Mouse (Mus musculus) hindbrain, embryonic 10.5 days (tissue): Measurements from ENCODE around the gene Nmnat3. TPM values are rescaled to one million over a fixed set of nuclear protein-coding genes. Genes with fewer than 3 reads are reported as not detected.

Experiments used
- DNase-seq: peaks from one replicate; pipeline ENCODE4 v3.0.0-alpha.2; 2017; ENCODE audit warnings: low spot score
- H3K27ac ChIP-seq: fragments of 300-500 bp; sonication (generic); 2 replicates; pipeline ENCODE4 v1.5.1; 2016; ENCODE audit warnings: mild to moderate bottlenecking, moderate library complexity
- H3K27me3 ChIP-seq: fragments of 300-500 bp; sonication (generic); 2 replicates; pipeline ENCODE4 v1.6.1; 2016; ENCODE audit warnings: mild to moderate bottlenecking; ENCODE audit not compliant: poor library complexity, insufficient read depth, severe bottlenecking
- H3K36me3 ChIP-seq: fragments of 300-500 bp; sonication (generic); 2 replicates; pipeline ENCODE4 v1.6.1; 2016; ENCODE audit warnings: mild to moderate bottlenecking, moderate library complexity
- H3K4me1 ChIP-seq: fragments of 300-500 bp; sonication (generic); replicated peaks from 2 replicates; pipeline ENCODE4 v1.6.1; 2016; ENCODE audit warnings: mild to moderate bottlenecking
- H3K4me3 ChIP-seq: fragments of 300-500 bp; sonication (generic); 2 replicates; pipeline ENCODE4 v1.5.1; 2016; ENCODE audit warnings: mild to moderate bottlenecking, moderate library complexity
- H3K9me3 ChIP-seq: fragments of 300-500 bp; sonication (generic); 2 replicates; pipeline ENCODE4 v1.6.1; 2016; ENCODE audit warnings: mild to moderate bottlenecking, moderate library complexity
- WGBS: fragments of 180-500 bp; shearing (Covaris S2); methylation state at CpG from one replicate; pipeline ENCODE4 v1.1.7; 2016; 5-methylcytosine and 5-hydroxymethylcytosine counted together
- polyA plus RNA-seq: library from polyadenylated mRNA; unstranded; fragments of >200 nt; fragmentation: Nextera tagmentation; extraction: Ambion mirVana; gene quantifications from 2 replicates; pipeline ENCODE4 v1.2.1, GENCODE M21; 2016

Gene Nmnat3
- polyA plus RNA-seq, 1 experiment from 2014 or later: 2.0 TPM

GRCm38 (mm10) chr9:98347021-98347420, 59.8 kb downstream of the Nmnat3 start:
- H3K27me3 ChIP-seq: no peaks in the 10 kb centered on the region
- DNase-seq: no peak
- H3K27ac ChIP-seq: no peak overlapping the region
- H3K4me1 ChIP-seq: peaks cover 21% of the 10 kb centered on the region
- no peaks in the 10 kb centered on the region for H3K36me3 ChIP-seq
- no peaks in the 10 kb centered on the region for H3K9me3 ChIP-seq
- 91% methylated on average over 3 of the region's 3 CpGs for WGBS
- no peak overlapping the region for H3K4me3 ChIP-seq

GRCm38 (mm10) chr9:98350318-98351144, 63.3 kb downstream of the Nmnat3 start:
- 6% methylated on average over 4 of the region's 4 CpGs for WGBS
- Histone ChIP-seq H3K36me3 (no peaks in the 10 kb centered on the region), H3K27me3 (no peaks in the 10 kb centered on the region), H3K4me3 (no peak overlapping the region), H3K9me3 (no peaks in the 10 kb centered on the region), H3K27ac (peak overlapping the region; percentile 64), H3K4me1 (peaks cover 21% of the 10 kb centered on the region)
- DNase-seq: no peak

DNA sequence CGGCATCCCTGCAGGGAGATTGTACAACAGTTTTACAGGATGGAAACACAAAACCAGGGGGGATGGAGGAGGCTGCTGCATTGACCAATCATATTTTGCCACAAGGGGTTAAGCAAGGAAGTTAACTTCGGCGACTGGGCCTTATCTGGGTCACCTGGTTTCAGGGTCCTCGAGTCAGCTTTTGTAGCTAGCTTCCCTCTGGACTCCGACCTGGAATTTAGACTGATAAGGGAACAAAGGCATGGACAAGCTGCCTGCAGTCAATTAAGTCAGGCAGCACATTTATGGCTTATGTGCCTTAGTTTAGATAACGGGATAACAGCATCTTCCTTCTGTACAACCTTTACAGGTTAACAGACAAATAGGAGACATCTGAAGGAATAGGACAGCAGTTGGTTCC, 65.1 kb downstream of the Nmnat3 start:
- peaks cover 21% of the 10 kb centered on the region for H3K4me1 ChIP-seq
- DNase-seq: no peak
- WGBS: 88% methylated on average over 6 of the region's 6 CpGs
- H3K27me3 ChIP-seq: no peaks in the 10 kb centered on the region
- no peak overlapping the region for H3K27ac ChIP-seq
- H3K36me3 ChIP-seq: no peaks in the 10 kb centered on the region
- no peak overlapping the region for H3K4me3 ChIP-seq
- no peaks in the 10 kb centered on the region for H3K9me3 ChIP-seq

DNA sequence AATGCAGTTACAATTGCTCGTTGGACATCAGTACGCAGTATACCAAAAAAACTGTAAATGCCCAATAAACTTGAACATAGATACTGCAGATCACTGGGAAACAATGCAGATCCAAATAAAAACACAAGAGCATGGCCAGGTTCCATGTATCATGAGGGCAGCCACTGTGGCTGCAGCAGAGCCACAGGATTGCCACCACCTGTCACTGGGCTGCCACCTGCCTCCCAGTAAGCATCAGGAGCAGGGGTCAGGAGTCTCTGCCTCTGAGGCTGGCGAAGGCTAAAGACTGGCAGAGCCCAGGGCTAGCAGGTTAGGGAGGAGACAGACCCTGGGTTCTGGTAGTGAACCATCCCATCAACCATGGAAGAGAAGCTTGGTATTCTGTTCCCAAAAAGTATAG, 67.7 kb downstream of the Nmnat3 start:
- Histone ChIP-seq H3K36me3 (no peaks in the 10 kb centered on the region), H3K9me3 (no peaks in the 10 kb centered on the region), H3K4me1 (peaks cover 12% of the 10 kb centered on the region), H3K27me3 (no peaks in the 10 kb centered on the region), H3K27ac (no peak overlapping the region), H3K4me3 (no peak overlapping the region)
- no peak for DNase-seq
- 90% methylated on average over 3 of the region's 3 CpGs for WGBS

DNA sequence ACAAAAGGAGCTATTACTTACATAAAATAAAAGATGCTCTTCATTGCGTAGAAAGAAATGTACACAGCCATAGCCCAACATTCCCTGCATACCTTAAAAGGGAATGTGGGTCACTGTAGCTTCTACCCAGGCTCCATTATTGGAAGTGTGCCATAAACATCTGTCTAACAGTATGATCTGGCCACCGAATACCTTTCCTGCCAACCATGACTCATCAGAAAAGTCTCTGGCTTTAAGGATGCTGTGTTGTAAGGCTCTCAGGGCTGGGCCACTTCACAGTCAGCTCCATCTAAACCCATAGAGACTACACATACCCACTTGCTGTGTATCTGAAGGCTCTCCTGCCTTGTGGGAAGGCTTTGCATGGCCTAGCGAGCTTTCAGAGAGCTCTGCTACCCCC, 73.8 kb downstream of the Nmnat3 start:
- no peak for DNase-seq
- no peak overlapping the region for H3K27ac ChIP-seq
- H3K4me3 ChIP-seq: no peak overlapping the region
- no peaks in the 10 kb centered on the region for H3K36me3 ChIP-seq
- 80% methylated on average over 3 of the region's 3 CpGs for WGBS
- H3K9me3 ChIP-seq: no peaks in the 10 kb centered on the region
- H3K27me3 ChIP-seq: no peaks in the 10 kb centered on the region
- no peaks in the 10 kb centered on the region for H3K4me1 ChIP-seq

DNA sequence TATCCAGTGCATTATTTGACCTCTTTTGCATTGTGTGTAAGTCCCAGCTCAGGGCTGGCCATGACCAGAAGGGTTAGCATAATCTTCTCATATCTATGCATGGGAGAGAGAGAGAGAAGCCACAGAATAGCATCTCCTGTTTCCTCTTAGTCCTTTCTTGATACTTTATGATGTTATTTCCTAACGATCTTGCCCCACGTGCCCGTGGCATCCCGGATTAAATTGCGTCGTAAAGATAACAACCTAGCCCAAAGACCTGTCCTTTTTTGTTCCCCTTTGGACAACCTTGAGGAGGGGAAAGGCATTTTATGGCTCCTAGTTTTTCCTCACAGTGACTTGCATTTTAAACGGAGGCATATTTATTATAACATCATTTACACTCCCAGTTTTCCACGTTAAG, 78.8 kb downstream of the Nmnat3 start:
- Histone ChIP-seq H3K36me3 (no peaks in the 10 kb centered on the region), H3K4me1 (peaks cover 5% of the 10 kb centered on the region), H3K27ac (no peak overlapping the region), H3K9me3 (no peaks in the 10 kb centered on the region), H3K4me3 (no peak overlapping the region), H3K27me3 (no peaks in the 10 kb centered on the region)
- 91% methylated on average over 8 of the region's 8 CpGs for WGBS
- DNase-seq: no peak

DNA sequence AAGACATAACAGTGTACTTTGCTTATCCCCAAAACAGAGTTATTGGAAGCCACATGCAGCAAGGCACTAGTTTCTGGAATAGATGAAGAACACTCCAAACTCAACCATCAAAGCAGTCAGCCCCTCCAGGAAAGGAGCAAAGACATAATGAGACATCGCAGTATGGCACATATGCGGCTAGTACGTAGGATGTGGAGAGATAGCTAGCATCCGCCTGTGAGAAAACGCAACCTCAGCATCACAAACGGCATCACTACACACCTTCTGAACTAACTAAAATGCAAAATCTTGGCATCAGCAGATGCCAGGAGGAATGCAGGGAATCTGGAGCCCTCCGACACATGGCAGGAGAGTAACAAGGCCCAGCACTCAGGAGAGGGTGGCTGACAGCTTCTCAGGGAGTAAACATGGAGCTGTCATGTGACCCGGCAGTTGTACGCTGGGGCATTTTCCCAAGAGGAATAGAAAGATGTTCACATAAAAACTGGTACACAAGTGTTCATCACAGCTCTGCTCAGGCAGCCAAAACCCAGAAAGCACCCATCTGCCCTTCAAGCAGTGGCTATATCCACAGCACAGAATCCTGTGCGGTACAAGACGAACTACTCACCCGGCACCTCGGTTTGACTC, 80.2 kb downstream of the Nmnat3 start:
- H3K9me3 ChIP-seq: no peaks in the 10 kb centered on the region
- DNase-seq: no peak
- no peaks in the 10 kb centered on the region for H3K36me3 ChIP-seq
- no peak overlapping the region for H3K4me3 ChIP-seq
- peaks cover 5% of the 10 kb centered on the region for H3K4me1 ChIP-seq
- H3K27me3 ChIP-seq: no peaks in the 10 kb centered on the region
- 93% methylated on average over 13 of the region's 13 CpGs for WGBS
- H3K27ac ChIP-seq: no peak overlapping the region

GRCm38 (mm10) chr9:98369707-98370106, 82.5 kb downstream of the Nmnat3 start:
- Histone ChIP-seq H3K36me3 (no peaks in the 10 kb centered on the region), H3K4me3 (no peak overlapping the region), H3K9me3 (no peaks in the 10 kb centered on the region), H3K27me3 (no peaks in the 10 kb centered on the region), H3K27ac (no peak overlapping the region), H3K4me1 (peaks cover 5% of the 10 kb centered on the region)
- DNase-seq: no peak
- 75% methylated on average over 1 of the region's 8 CpGs for WGBS

DNA sequence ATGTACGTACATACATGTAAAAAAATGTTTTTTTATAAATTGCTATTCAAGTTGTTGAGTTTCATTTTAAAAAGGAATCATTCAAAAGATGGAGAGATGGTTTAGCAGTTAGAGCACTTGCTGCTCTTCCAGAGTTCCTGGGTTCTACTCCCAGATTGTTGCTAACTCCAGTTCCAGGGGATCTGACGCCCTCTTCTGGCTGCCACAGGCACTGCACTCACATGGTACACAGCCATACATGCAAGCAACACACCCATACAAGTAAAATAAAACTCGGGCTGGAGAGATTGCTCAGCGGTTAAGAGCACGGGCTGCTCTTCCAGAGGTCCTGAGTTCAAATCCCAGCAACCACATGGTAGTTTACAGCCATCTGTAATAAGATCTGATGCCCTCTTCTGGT, 86.1 kb downstream of the Nmnat3 start:
- H3K4me1 ChIP-seq: peaks cover 13% of the 10 kb centered on the region
- H3K4me3 ChIP-seq: no peak overlapping the region
- WGBS: 91% methylated on average over 5 of the region's 5 CpGs
- H3K27ac ChIP-seq: no peak overlapping the region
- H3K9me3 ChIP-seq: no peaks in the 10 kb centered on the region
- H3K27me3 ChIP-seq: no peaks in the 10 kb centered on the region
- no peaks in the 10 kb centered on the region for H3K36me3 ChIP-seq
- DNase-seq: no peak

GRCm38 (mm10) chr9:98374897-98375296, 87.7 kb downstream of the Nmnat3 start:
- no peaks in the 10 kb centered on the region for H3K9me3 ChIP-seq
- H3K4me1 ChIP-seq: peaks cover 9% of the 10 kb centered on the region
- H3K36me3 ChIP-seq: no peaks in the 10 kb centered on the region
- no peak overlapping the region for H3K27ac ChIP-seq
- H3K4me3 ChIP-seq: no peak overlapping the region
- WGBS: 82% methylated on average over 11 of the region's 11 CpGs
- no peaks in the 10 kb centered on the region for H3K27me3 ChIP-seq
- no peak for DNase-seq

DNA sequence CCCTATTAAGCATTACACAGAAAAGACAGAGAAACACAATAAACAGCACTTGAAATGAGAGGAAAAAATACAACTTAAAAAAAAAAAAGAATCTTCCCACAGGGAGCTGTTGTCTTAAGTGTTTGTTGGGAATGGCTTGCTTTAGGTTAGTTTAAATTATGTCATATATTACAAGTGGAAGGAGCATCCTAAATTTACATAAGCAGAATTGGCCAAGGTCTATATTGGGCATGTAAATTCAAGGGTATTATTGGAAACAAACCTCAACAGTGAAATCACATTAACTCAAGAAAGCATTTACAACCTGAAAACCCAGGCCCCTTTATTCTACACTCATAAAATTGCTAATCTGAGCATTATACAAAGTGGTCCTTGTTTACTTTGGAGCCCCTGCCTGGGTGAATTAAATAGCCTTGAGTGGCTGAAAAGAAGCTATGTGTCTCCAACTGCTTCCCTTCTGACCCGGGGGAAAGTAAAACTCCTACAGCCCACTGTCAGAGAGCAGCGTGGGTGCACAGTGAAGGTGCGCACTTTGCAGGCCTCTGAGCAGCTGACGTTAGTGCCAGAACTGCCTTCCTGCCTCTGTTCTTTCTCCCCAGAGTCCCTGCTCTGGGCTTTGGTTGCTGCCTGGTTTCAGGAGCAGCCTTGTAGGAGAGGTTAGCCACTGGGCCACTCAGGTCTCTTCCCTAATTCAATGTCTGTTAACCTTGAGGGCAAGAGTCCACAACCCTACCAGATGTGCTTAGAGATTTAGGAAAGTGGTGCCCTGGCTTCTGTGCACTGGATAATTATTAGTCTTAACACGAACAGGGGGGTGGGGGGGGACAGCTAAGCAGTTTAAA, 88.3 kb downstream of the Nmnat3 start:
- Histone ChIP-seq H3K36me3 (no peaks in the 10 kb centered on the region), H3K9me3 (no peaks in the 10 kb centered on the region), H3K4me1 (peaks cover 7% of the 10 kb centered on the region), H3K27ac (no peak overlapping the region), H3K27me3 (no peaks in the 10 kb centered on the region), H3K4me3 (no peak overlapping the region)
- 53% methylated on average over 5 of the region's 5 CpGs for WGBS
- no peak for DNase-seq

DNA sequence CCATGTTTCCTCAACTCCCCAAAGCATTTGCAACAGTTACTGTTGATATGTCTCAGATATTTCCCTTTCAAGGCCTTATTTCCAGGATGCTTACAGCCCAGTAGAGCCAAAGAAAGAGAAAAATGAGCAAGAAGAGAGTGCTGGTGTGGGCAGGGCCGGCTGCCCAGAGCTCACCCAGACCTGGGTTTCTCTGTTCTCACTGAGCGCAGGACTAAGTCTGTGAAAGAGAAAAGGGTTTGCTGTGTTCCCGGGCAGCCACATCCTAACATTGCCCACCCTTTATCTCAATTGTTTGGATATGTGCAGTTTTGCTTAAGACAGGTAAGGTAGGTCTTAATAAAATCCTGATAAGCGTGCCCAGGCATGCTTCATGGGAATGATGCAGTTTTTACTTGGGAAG, 92.5 kb downstream of the Nmnat3 start:
- no peaks in the 10 kb centered on the region for H3K36me3 ChIP-seq
- no peaks in the 10 kb centered on the region for H3K27me3 ChIP-seq
- peaks cover 7% of the 10 kb centered on the region for H3K4me1 ChIP-seq
- DNase-seq: no peak
- WGBS: 77% methylated on average over 4 of the region's 4 CpGs
- H3K4me3 ChIP-seq: no peak overlapping the region
- H3K27ac ChIP-seq: no peak overlapping the region
- H3K9me3 ChIP-seq: no peaks in the 10 kb centered on the region

DNA sequence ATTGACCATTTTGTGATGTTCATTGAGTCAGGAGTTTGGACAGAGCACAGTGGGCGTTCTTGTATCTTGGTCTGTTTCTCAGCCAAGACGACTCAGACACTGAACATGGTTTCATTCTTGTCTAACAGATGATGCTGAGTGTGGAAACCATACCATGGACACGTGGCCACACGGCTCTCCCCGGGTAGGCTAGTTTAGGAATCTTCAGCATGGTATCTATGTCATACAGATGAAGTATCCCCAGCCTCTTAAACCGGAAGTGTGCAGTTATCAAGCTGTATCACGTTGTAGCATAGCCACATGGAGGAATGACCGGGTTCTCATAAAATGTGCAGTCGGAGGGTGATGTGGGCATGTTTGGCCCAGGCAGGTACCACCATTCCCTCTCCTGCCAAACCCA, 93.4 kb downstream of the Nmnat3 start:
- 92% methylated on average over 9 of the region's 9 CpGs for WGBS
- H3K4me3 ChIP-seq: no peak overlapping the region

More for the DNA sequence above, 93.4 kb downstream of the Nmnat3 start:
- Histone ChIP-seq H3K27me3 (no peaks in the 10 kb centered on the region), H3K27ac (no peak overlapping the region), H3K4me1 (peaks cover 4% of the 10 kb centered on the region), H3K9me3 (no peaks in the 10 kb centered on the region), H3K36me3 (no peaks in the 10 kb centered on the region)
- no peak for DNase-seq
